Mouse (Mus musculus): Measurements from ENCODE around the gene Nck2. TPM values are rescaled to one million over a fixed set of nuclear protein-coding genes. Genes with fewer than 3 reads are reported as not detected.
"Not testable (repeated sequence)": the region's sequence is repeated elsewhere in the genome, so short reads cannot be mapped to it uniquely, and the experiment has no call there.

Gene Nck2
- total RNA-seq, 2 experiments from 2014 or later, result 3.0 to 5.4 TPM

- ATAC-seq (ENCODE audit: poor library complexity, severe bottlenecking), result no peak
Observed at GRCm38 (mm10) chr1:43530295-43531020, 86.1 kb downstream of the Nck2 start.

DNA sequence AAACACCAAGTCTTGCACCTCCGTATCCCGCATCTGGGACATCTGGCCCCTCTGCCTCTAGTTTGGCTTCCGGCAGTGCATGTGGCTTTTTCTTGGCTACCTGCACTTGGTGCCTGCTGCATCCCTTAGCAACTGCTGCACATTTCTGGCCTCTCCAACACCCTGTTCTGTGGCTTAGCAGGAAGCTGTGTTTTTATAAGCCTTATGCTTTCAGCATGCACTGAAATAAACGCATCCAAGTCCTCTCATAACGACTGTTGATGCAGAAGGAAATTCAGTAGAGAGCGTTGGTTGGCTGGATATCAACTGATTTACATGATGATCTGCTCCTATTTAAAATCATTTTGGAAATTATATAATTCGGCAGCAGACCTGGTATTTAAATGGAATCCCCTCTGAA lies 86.9 kb downstream of the Nck2 start:
- ATAC-seq (ENCODE audit: poor library complexity, severe bottlenecking), result no peak

GRCm38 (mm10) chr1:43532279-43532678 lies 87.9 kb downstream of the Nck2 start:
- no peak for ATAC-seq (ENCODE audit: poor library complexity, severe bottlenecking)

DNA sequence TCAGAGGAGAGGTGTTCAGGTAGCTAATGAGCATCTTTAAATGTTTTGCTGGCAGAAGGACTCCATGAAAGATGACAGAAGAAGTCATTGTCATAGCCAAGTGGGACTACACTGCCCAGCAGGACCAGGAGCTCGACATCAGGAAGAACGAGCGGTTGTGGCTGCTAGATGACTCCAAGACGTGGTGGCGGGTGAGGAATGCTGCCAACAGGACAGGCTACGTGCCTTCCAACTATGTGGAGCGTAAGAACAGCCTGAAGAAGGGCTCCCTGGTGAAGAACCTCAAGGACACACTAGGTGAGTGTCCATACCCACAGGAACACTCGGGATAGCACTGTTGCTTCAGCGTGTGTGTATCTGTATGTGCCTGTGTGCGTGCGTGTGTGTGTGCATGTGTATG lies 89.1 kb downstream of the Nck2 start:
- not testable (repeated sequence) for ATAC-seq (ENCODE audit: poor library complexity, severe bottlenecking)

GRCm38 (mm10) chr1:43534060-43534760 lies 89.8 kb downstream of the Nck2 start:
- ATAC-seq (ENCODE audit: poor library complexity, severe bottlenecking), result no peak

DNA sequence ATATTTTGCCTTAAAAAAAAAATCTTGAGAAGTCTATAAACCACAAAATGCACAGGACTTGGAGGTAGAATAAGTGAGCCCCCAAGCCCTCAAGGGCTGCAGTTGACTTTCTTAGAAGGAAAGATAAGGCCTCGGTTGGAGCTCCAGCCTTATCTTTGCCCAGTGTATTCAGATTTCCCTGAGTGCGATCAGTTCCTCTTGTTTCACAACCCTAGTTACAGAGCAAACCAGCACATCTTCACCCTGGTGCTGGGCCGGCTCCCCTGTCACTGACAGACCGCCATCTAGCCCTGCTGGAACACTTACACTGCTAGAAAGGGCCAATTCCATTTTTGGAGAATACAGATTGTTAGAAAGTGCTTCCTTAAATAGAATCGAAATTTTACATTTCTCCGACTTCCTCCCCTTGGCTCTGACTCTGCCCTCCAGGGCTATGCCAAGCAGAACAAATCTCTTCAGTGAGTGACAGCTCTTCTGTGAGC lies 91.2 kb downstream of the Nck2 start:
- peak; percentile 67 for ATAC-seq (ENCODE audit: poor library complexity, severe bottlenecking)

DNA sequence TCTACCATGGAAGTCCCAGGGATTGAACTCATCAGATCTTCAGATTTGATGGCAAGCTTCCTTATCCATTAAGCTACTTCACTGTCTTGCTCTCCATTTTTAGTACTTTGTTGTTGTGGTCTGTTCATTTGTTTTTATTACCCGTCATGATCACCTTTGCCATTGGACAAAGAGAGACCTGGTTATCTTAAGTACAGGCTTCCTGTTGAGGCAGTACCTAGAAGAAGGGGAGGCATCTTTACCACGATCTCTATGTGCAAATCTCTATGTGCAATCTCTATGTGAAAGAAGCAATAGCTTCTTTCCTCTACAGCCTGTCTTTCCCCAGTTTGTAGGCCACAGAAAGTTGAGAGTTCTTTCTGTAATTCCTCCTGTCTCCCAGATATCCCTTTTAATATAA lies 91.9 kb downstream of the Nck2 start:
- 0 out of 2 replicates have a peak, but pooled peaks have one; percentile 13 for ATAC-seq (ENCODE audit: poor library complexity, severe bottlenecking)

- ATAC-seq (ENCODE audit: poor library complexity, severe bottlenecking), result no peak
Observed at GRCm38 (mm10) chr1:43537021-43537420, 92.6 kb downstream of the Nck2 start.

GRCm38 (mm10) chr1:43537496-43537895 lies 93.1 kb downstream of the Nck2 start:
- no peak for ATAC-seq (ENCODE audit: poor library complexity, severe bottlenecking)

GRCm38 (mm10) chr1:43538716-43539115 lies 94.3 kb downstream of the Nck2 start:
- ATAC-seq (ENCODE audit: poor library complexity, severe bottlenecking), result 0 out of 2 replicates have a peak, but pooled peaks have one; percentile 10

DNA sequence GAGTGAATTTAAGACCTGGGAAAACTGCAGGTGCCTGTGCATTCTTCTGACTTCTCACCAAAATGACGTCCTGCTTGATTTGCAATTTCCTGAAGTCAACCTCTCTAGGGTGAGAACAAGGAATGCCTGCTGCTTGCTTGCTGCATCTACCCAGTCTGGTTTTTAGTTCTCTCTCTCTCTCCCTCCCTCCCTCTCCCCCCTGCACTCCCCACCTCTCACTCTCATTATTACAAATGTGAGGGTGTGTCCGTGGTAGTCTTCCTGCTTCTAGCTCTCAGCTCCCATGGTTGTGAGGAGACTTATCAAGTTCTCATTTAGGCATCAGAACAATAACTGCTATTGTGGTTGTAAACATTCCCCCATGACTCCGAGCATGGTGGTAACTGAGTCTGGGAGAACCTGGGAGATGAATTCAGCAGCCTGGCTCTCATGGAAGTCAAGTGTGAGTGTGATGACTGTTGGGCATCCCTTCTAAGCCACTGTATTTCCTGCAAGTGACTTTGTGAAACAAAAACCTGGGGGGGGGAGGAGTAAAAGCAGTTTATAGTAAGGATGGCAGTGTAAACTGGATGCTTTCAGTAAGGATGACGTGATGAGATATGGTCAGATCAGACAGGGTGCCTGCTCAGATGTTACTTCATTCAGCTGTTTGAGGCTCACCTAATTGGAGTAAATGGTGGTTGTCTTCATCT lies 95.5 kb downstream of the Nck2 start:
- ATAC-seq (ENCODE audit: poor library complexity, severe bottlenecking), result no peak; the same call in 1 of the 2 replicates

GRCm38 (mm10) chr1:43542339-43542738 lies 98.0 kb downstream of the Nck2 start:
- ATAC-seq (ENCODE audit: poor library complexity, severe bottlenecking), result peak; percentile 45

GRCm38 (mm10) chr1:43547644-43548043 lies 103.3 kb downstream of the Nck2 start:
- ATAC-seq (ENCODE audit: poor library complexity, severe bottlenecking), result no peak; the same call in 1 of the 2 replicates

DNA sequence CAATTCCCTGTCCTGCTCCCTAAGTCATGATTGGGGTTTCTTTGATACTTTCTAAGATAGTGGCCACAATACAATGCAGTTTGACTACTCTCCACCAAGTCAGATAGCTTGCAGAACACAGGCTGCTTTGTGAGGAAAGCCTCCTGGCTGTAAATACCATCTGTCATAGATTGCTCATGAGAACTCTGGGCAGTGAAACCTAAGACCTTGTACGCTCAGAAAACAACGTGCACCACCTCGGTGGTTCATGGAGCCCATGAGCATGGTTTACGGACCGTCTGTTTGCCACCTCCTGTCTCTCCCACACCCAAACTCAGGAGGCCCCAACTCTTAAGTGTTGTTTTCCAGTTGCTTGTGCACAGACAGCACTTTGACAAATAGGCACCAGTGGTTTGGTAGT lies 104.4 kb downstream of the Nck2 start:
- no peak for ATAC-seq (ENCODE audit: poor library complexity, severe bottlenecking)

GRCm38 (mm10) chr1:43550525-43550924 lies 106.1 kb downstream of the Nck2 start:
- no peak for ATAC-seq (ENCODE audit: poor library complexity, severe bottlenecking)

- peak; percentile 95 for ATAC-seq (ENCODE audit: poor library complexity, severe bottlenecking)
Observed at GRCm38 (mm10) chr1:43553989-43554679, 109.8 kb downstream of the Nck2 start.

- no peak for ATAC-seq (ENCODE audit: poor library complexity, severe bottlenecking)
Observed at GRCm38 (mm10) chr1:43555222-43555974, 111.0 kb downstream of the Nck2 start.

- no peak for ATAC-seq (ENCODE audit: poor library complexity, severe bottlenecking)
Observed at GRCm38 (mm10) chr1:43558329-43558728, 114.0 kb downstream of the Nck2 start.

- ATAC-seq (ENCODE audit: poor library complexity, severe bottlenecking), result no peak
Observed at GRCm38 (mm10) chr1:43559043-43559692, 114.8 kb downstream of the Nck2 start.

GRCm38 (mm10) chr1:43561085-43561484 lies 116.7 kb downstream of the Nck2 start:
- no peak for ATAC-seq (ENCODE audit: poor library complexity, severe bottlenecking)

Data from megakaryocyte, adult 5-6 weeks (primary cell).